Mouse (Mus musculus): ENCODE measurements around the gene Hmgcl.
A peak's percentile ranks its signal among the peaks of the same experiment; 100 is the strongest.
"Not testable (repeated sequence)": the region's sequence is repeated elsewhere in the genome, so short reads cannot be mapped to it uniquely, and the experiment has no call there.

The Hmgcl gene

DNA sequence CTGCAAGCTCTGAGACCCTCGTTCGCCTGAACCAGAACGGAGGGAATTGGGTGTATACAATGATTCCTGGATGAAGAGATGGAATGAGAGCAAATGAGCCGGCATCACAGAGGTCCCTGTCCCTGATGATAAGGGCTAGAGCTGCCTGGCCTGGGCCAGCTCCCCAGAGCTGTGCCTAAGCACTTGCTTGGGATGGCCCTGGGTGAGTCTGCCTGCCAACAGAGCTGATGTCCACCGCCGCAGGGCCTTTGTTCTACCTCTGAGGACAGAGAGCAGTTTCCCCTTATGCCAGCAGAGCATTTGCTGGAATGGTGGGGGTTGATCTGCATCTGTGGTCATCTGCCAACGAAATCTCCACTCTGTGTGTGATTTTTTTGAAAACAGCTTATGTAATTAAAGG, 15.9 kb downstream of the Hmgcl start:
- no peak for DNase-seq

DNA sequence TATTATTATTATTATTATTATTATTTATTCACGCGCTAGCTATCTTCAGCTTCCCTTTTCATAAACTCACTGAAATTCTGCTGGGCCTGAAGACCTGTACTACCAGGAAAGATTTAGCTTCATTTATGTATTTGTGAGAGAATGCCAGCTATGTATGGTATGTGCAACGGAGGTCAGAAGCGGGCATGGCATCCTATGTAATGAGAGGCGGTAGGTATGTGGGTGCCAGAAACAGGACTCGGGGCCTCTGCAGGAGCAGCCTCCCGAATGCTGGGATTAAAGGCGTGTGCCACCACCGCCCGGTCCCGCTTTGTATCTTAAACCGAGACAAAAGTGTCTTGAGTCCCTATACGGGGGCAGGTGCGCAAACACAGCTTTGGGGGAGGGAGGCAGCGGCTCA, 16.7 kb downstream of the Hmgcl start:
- no peak for DNase-seq

DNA sequence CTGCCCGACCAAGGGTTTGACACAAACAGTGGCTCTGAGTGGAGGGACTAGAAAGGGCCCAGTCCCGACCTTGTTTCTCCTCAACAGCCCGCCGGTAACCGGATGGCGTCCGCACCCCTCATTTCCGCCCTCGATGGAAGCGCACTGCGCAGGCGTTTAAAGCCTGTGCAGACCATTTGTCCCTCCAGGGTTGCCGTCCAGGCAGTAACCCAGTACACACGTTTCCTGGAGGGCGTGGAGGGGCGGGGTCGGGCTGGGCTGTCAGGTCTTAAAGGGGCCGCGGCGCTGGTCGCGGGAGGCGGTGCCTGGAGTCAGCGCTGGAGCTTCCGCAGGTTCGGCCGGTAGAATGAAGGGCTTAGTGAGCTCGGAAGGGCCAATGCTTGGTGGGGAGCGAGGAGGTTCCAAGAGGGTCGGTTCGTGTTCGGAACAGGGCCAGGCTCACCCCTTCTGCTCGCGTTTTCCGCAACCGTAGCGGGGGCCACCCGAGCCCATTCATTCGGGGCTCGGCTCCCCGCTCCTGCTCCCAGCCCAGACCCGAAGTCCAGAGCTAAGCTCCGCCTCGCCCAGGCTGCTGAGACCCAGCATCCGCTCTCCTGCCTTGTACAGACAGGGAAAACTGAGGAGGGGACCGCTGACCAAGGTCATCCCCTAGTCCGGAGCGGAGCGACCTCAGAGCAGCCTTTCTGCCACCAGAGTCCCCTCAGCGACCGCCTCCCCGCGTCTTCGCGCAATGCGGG, 17.4 kb downstream of the Hmgcl start, which contains the start of gene Gale:
Gale (plus strand) TSS at position 271 of the 737 bp plus-strand sequence.
- DNase-seq = peak; percentile 98

DNA sequence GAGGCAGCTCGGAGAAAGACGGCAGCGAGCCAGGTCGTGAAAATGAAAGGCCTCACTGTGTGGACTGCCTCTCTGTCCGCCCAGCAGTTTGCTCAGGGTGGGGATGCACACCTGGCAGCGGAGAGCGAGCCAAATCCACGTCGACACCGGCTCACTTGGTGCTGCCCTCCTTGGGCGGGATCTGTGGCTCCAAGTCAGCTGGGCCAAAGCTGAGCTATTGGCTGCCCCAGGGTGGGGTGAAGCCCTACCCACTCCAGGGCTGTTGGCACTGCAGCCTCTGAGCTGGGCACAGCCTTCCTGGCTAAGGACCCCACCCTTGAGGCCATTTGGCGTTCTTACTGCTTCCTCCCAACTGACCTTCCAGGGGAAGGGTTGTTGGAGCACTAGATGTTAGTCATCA, 18.2 kb downstream of the Hmgcl start:
- DNase-seq = peak; percentile 65

DNA sequence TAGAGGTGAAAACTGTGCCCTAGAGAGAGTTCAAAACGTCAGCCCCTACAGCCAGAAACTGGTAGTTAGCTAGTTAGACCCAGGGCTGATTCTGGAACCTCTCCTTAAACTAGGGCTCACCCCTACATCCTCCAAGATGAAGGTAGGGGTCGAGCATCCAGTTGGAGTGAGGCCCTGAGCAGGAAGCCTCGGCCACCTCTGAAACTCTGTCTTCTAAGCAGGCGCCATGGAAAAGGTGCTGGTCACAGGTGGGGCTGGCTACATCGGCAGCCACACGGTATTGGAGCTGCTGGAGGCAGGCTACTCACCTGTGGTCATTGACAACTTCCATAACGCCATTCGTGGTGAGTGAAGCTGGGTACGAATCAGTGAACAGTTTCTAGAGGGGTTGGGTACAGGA, 18.9 kb downstream of the Hmgcl start:
- no peak for DNase-seq

DNA sequence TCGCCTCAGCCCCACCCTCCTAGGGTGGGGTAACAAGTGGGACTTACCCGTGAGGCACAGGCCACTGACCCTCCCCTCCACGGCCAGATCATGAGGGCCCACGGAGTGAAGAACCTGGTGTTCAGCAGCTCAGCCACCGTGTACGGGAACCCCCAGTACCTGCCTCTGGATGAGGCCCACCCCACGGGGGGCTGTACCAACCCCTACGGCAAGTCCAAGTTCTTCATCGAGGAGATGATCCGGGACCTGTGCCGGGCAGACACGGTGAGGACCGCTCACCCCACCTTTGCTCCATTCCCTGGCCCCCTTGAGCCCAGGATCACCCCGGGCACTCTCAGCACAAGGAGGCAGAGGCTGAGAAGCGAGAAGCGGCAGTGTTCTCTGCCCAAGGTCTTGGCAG, 20.0 kb downstream of the Hmgcl start:
- no peak for DNase-seq

DNA sequence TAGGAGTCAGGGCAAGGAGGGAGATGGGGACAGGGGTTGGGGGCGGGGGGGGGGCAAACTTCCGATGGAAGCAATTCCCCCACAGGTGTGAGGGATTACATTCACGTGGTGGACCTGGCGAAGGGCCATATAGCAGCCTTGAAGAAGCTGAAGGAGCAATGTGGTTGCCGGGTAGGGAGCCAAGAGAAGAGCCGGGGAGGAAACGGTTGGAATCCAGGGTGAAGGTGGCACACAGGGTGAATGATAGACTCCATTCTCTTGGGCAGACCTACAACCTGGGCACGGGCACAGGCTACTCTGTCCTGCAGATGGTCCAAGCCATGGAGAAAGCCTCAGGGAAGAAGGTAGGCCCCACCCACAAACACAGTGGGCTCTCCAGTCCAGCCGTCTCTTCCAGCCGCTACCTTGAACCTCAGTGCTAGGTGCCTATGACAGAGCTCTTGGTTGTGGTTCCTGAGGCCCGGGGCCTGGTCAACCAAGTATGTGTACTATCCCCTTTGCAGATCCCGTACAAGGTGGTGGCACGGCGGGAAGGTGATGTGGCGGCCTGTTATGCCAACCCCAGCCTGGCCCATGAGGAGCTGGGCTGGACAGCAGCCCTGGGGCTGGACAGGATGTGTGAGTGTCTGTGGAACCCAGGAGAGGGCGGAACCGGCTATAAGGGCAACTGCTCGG, 21.0 kb downstream of the Hmgcl start:
- no peak for DNase-seq

DNA sequence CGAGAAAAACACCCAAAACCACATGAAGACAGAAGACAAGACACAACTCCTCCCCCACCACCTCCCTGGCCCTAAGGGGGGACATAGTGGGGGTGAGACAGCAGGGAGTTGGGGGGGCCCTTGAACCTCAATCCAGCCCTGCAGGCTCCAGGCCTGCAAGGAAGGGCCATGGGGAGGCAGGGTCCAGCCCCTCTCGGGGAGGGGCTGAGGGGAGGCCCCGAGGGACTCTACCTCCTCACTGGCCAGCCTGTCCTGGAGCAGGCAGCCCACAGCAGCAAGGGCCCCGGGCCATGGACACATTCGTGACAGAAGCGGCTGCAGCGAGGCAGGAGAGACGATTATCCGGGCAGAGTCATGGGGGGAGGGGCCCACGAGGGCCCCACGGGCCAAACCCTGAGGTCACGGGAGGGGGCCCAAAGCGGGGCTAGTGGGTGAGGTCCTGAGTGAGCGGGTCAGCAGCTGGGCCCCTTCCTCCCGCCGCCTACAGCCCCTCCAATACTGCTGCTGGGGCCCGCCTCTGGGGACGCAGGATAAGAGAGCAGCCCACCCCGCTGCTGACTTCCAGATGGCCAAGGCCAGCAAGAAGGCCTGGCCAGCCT, 22.1 kb downstream of the Hmgcl start:
- no peak for DNase-seq

DNA sequence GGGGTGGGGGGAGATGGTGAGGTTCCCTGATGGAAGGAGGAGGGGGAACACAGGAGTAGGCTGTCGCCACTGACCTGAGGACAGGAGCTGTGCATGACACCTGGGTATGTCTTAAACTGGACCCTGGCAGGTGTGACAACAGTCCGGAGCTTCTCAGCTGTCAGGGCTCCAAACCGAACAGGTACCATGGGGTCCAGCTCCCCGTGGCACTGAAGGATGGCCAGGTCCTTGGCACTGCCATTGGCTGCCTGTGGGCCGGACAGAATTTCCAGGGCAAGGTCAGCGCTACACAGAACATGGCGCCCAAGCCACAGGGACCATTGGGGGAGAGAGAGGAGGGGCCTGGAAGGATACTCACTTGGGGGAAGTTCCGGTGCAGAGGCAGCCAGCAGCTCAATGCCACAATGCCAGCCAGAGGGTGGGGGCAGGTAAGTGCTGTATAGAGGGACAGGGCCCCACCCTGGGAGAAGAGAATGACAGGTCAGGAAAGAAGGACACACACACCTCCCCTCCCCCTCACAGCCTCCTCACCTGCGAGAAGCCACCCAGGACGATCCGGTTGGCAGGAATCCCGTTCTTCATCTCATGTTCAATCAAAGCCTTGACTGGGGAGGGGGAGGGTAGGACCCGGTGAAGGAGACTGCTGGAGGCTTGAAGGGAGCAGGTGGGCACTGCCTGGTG, 23.0 kb downstream of the Hmgcl start:
- no peak for DNase-seq

DNA sequence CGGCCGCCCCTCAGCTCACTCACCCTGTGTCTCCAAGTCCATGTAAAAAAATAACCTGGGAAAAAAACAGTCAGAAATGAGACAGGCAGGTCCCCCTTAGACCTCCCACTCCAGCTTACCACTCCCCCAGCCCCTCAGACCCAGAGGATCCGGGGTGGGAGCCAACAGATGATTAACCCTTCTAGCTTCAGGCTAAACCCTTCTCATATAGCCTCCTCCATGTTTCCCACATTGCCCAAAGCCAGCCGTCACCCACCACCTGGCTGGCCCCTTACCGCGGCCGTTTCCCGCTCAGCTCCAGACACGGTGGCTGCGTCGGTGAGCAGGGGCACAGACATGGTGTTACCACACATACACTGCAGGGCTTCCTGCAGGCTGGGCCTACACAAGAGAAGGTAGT, 24.3 kb downstream of the Hmgcl start:
- no peak for DNase-seq

DNA sequence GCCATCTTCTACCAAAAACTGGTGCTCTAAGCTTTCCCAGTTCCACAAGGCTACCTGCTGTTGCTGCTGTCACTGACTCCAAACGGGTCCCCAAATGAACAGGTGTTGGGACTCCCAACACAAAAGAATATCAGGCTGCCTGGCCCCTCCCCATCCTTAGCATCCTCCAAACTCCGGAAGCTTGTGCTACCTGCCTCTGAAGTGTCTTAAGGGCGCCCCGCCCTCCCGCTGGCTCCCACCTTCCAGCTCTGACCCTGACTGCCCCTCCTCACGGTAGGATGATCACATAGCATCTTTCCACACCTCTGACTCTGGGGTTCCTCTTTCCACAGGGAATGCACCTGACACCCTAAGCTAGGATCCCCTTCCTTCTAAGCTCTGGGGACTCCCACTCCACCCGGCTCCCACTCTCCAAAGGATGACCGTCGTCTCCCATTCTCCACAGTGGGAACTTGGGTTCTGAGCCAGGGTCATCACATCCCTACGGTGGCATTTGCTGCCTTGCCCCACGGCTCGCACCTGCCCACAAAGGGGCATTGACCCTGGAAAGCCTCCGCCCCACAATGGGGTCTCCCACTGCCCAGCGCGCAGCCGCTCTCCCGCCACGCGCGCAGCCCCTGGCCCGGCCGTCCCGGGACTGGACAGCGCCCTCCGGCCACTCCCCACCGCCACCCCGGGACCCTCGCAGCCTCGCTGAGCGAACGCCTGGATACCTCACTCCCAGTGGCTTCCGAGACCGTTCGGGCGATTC, 25.7 kb downstream of the Hmgcl start:
- DNase-seq = no peak

DNA sequence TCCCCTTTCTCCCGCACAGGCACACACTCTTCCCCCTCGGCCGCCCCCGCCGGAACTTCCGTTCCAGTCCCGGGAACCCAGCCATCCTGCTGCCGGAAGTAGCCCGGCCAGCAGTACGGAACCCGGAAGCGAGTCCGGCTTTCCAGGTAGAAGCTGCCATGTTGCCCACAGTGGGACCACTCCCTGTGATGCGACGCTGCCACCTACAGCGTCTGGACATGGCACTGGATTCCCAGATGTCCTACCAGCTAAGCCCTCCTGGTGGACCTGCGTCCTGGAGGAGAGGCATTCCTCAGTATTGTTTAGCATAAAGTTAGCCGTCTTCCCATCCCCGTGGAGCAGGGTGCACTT, 26.3 kb downstream of the Hmgcl start, which contains the start of gene Lypla2:
Lypla2 (minus strand) TSS at position 71 of the 351 bp plus-strand sequence.
- DNase-seq = peak; percentile 83

DNA sequence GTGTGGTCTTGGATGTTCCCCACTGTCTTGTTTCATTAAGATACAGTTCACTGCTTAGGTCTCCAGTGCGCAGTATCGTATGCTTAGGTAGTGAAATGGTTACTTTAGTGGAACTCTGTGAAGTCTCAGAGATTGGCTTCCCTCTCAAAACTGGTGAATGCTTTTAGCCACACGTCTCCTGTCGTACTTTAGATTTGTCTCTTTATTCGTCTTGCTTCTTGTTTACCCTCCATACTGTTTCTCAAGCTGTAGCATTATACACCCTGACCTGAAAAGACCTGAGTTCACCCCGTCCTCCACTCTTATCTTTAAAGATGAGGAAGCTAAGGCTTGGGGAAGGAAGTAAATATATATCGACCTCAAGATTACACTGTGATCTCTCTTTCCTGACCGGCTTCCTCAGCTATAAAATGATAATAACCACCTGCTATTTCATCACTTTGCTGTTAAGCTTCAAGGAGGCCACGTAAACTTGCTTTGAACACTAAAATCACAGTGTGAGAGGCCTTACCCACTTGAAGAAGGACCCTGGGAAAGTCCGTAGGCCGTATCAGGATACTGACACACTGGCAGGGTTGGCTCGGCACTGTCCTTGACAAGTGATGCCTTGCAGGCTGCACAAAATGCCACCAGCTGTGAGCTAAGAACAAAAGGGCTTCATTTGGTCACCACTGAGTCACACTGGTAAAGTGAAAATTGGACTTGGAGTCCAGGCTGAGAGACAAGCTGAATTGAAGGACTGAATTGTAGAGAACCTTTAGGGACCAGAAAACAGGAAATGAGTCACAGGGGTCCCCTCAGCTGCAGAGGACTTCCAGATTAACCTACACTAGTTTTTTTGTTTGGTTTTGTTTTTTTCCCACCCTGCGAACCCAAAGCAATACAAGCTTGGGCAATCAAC, 26.9 kb downstream of the Hmgcl start:
- DNase-seq = no peak

DNA sequence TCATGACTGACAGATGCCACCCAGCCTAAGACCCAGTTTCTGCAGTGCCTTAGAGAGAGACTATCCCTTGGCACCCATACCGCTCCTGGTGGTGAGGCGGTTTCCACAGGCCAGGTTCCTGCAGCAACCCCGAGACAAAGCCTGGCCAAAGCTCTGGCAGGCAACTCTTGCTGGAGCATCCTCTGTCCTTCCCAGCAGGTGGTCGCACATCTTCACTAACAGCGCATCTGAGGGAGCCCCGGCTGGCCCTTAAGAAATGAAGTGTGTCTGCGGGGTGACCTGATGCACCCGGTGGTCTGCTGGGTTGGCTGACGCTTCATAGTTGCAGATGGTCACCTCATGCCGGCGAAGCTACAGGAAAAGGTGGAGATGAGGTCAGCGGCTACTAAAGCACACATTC, 29.9 kb downstream of the Hmgcl start:
- no peak for DNase-seq

DNA sequence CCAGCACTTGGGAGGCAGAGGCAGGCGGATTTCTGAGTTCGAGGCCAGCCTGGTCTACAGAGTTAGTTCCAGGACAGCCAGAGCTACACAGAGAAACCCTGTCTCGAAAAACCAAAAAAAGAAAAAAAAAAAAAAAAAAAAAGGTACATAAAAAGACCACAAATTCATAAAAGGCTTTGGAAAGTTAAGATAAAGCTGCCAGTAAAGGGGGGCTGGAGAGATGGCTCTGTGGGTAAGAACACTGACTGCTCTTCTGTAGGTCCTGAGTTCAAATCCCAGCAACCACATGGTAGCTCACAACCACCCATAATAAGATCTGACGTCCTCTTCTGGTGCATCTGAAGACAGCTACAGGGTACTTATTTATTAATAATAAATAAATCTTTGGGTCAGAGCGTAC, 34.0 kb downstream of the Hmgcl start:
- not testable (repeated sequence) for DNase-seq

DNA sequence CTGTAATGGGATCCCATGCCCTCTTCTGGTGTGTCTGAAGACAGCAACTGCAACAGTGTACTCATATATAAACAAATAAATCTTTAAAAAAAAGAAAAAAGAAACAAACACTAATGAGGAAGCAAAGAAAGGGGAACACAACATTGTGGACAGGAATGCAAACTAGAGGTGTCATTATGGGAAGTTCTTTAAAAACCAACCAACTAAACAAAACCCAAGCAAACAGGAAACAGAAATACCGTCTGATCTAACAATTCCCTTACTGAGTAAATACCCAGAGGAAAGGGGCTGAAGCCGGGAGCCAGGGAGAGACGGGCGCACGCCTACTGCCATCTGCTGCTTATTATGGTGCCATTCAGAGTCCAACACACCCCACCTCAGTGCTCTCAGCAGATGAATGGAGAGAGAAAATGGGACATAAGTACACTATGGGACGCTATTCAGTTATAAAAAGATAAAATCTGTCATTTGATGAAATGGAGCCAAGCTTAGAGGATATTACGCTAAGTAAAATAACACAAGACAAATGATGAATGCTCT, 35.3 kb downstream of the Hmgcl start:
- no peak for DNase-seq

DNA sequence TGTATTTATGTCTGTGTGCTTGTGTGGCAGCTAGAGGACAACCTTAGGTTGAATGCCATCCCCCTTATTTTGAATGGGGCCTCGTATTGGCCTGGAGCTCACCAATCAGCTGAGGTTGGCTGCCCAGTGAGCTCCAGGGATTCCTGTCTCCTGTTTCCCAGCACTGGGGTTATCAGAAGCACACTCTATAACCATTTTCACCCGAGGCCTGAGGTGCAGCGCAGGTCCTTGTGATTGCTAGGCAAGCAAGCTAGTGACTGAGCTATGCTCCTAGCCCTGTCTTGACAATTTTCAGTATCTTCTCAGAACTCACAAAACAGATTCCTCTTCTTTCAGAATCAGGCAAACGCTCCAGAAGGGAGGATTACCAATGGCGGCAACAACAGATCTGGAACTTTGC, 38.3 kb downstream of the Hmgcl start:
- peak; percentile 34 for DNase-seq

DNA sequence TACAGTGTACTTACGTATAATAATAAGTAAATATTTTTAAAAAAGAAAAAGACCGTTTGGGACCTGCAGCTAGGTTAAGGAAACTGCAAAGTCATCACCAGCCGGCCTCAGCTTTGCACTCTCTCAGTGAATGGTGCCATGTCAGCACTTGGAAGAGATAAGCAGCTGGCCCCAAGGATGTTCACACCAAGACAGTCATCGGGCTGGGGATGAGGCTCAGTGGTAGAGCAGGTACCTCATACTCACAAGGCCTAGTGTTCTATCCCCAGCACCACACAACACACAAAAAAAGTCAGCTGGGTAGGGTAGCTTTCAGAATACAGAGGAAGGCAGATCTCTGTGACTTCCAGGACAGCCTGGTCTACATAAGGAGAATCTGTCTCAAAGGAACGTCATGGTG, 38.9 kb downstream of the Hmgcl start:
- DNase-seq = peak; percentile 90

DNA sequence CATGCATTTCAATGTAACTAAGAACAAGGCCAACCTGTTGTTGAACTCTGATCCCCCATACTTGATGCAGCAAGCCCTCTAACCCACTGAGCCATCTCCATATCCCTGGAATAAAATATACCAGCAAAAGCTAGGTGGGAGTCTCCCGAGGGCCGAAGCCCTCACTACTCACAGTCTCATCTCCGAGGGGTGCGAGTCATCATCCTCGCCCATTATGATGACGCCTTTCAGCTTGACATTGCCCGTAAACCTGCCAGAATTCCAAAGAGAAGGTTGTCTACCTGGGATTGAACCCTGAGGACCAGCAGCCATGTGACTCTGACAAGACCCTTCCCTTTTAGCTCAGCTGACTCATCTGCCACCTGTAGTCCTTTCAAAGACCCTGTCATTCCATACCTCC, 39.5 kb downstream of the Hmgcl start:
- no peak for DNase-seq

DNA sequence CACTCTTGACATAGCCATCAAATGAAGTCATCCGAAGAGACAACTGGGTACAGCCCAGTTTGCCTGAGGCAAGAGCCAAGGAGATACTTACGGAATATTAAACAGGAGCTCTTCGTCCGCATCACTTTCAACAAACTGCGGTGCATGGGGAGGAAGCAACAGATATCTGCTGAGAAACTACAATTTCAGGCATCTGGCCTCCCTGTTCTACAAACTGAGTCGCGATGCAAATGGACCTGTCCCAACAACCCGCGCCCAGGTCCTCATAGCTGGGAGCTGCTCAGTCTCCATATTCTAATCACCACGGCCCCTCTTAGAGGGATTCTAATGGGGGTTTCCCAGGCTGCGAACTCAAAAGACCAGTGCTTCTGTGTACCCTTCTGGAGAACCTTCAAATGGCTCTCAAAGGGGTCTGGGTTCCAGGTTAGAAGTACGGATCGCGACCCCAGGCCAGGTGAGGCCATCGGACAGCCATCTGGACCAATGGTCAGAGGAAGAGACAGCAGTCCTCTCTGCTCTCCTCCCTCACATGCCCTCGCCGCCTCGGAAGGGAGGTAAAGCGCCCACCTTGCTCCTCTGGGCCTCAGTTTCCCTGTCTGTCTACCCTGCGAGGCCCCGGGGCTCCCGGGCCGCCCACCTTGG, 40.2 kb downstream of the Hmgcl start:
- peak; percentile 50 for DNase-seq
